Mouse (Mus musculus): Measurements from ENCODE around the gene Zkscan16. TPM values are rescaled to one million over a fixed set of nuclear protein-coding genes. Genes with fewer than 3 reads are reported as not detected.

Zkscan16 gene
- total and polyA plus RNA-seq, 3 experiments = not detected

GRCm38 (mm10) chr4:58992195-58992594 is 48.8 kb downstream of the Zkscan16 start:
- H3K36me3 ChIP-seq (replicated peaks in 1 of 2; ENCODE audit: control insufficient read depth in 1 of 2, insufficient read depth in 1 of 2, low read length in 1 of 2) = no peaks in the 10 kb centered on the region

GRCm38 (mm10) chr4:58994762-58995161 is 51.3 kb downstream of the Zkscan16 start, which contains the start of gene Dnajc25:
TSS of gene Dnajc25 (plus strand) at chr4:58995062.
- H3K4me1 ChIP-seq (ENCODE audit: control insufficient read depth in 1 of 2, insufficient read depth in 2 of 2) = peaks cover 0 to 29% of the 10 kb centered on the region in 2 experiments; a peak in 2 of 4 replicates
- H3K9ac ChIP-seq (ENCODE audit: insufficient read depth, low read depth) = no peak within 1 kb of the TSS
- no peak within 1 kb of the TSS for H3K4me3 ChIP-seq (replicated peaks in 1 of 3; ENCODE audit: low read depth in 2 of 3, low read length in 2 of 3, poor library complexity in 1 of 3)
- H3K27me3 ChIP-seq (replicated peaks) = no peaks in the 10 kb centered on the region
- in situ Hi-C loops (cut with MboI; ENCODE audit: low pct_ligation_motif_present, low pct_unique_long_range_greater_than_20kb, low sequenced_read_pairs) = loop anchor here (10.0 kb wide), 1 partner anchor 50 kb away; no protein-coding TSS in a partner anchor
- no peak for DNase-seq (ENCODE audit: extremely low read depth)
- H3K9me3 ChIP-seq (replicated peaks; ENCODE audit: low read length) = no peaks in the 10 kb centered on the region
- no peaks in the 10 kb centered on the region for H3K36me3 ChIP-seq (replicated peaks in 1 of 2; ENCODE audit: control insufficient read depth in 1 of 2, insufficient read depth in 1 of 2, low read length in 1 of 2)
- no peak within 1 kb of the TSS for H3K27ac ChIP-seq (ENCODE audit: insufficient read depth, low read depth)
- no peaks in the 10 kb centered on the region for H3K79me2 ChIP-seq (replicated peaks; ENCODE audit: control insufficient read depth, extremely low read depth, insufficient read depth, poor library complexity, severe bottlenecking)
- TF ChIP-seq MAZ (IDR thresholded peaks at IDR 0.05; ENCODE audit: low read depth, low read length) (no peak), ZNF384 (IDR thresholded peaks at IDR 0.05; ENCODE audit: low read depth, low read length) (no peak), MAX (IDR thresholded peaks at IDR 0.05; ENCODE audit: low read length) (no peak), USF1 (IDR thresholded peaks at IDR 0.05; ENCODE audit: low read depth, low read length) (no peak), USF2 (conservative IDR thresholded peaks at IDR 0.05; ENCODE audit: low read depth, low read length) (no peak), RCOR1 (conservative IDR thresholded peaks at IDR 0.05; ENCODE audit: low read depth, low read length) (no peak)
- no peak within 1 kb of the TSS for H3K4me2 ChIP-seq (ENCODE audit: insufficient read depth, low read depth, poor library complexity, severe bottlenecking)
- dilution Hi-C loops (cut with MboI; ENCODE audit: extremely low pct_ligation_motif_present, extremely low pct_unique_long_range_greater_than_20kb, low sequenced_read_pairs) = no loop called here

More at GRCm38 (mm10) chr4:58992195-58992594, 48.8 kb downstream of the Zkscan16 start:
- TF ChIP-seq MYC (IDR thresholded peaks at IDR 0.05; ENCODE audit: low read depth, low read length) (no peak), MAZ (IDR thresholded peaks at IDR 0.05; ENCODE audit: low read depth, low read length) (no peak), RCOR1 (conservative IDR thresholded peaks at IDR 0.05; ENCODE audit: low read depth, low read length) (no peak), KAT2A (IDR thresholded peaks at IDR 0.05; ENCODE audit: insufficient replicate concordance, low read length) (no peak), POLR2A (IDR thresholded peaks at IDR 0.05; ENCODE audit: low read depth, low read length) (no peak), CTCF (conservative IDR thresholded peaks at IDR 0.05 in 1 of 2, IDR thresholded peaks at IDR 0.05 in 1 of 2; ENCODE audit: low read depth in 2 of 2, low read length in 2 of 2) (no peak), E2F4 (IDR thresholded peaks at IDR 0.05; ENCODE audit: insufficient replicate concordance, low read depth, low read length) (no peak), RAD21 (IDR thresholded peaks at IDR 0.05; ENCODE audit: low read depth, low read length) (no peak), UBTF (IDR thresholded peaks at IDR 0.05; ENCODE audit: low read depth, low read length) (no peak), NRF1 (IDR thresholded peaks at IDR 0.05; ENCODE audit: low read depth, low read length) (no peak), EP300 (IDR thresholded peaks at IDR 0.05; ENCODE audit: low read length) (no peak), USF1 (IDR thresholded peaks at IDR 0.05; ENCODE audit: low read depth, low read length) (no peak)
- Histone ChIP-seq H3K4me1 (ENCODE audit: control insufficient read depth in 1 of 2, insufficient read depth in 2 of 2) (peaks cover 8 to 46% of the 10 kb centered on the region in 2 experiments; a peak in 3 of 4 replicates), H3K4me3 (replicated peaks in 1 of 3; ENCODE audit: low read depth in 2 of 3, low read length in 2 of 3, poor library complexity in 1 of 3) (no peak overlapping the region), H3K27me3 (replicated peaks) (no peaks in the 10 kb centered on the region), H3K9me3 (replicated peaks; ENCODE audit: low read length) (no peaks in the 10 kb centered on the region), H3K79me2 (replicated peaks; ENCODE audit: control insufficient read depth, extremely low read depth, insufficient read depth, poor library complexity, severe bottlenecking) (no peaks in the 10 kb centered on the region), H3K27ac (ENCODE audit: insufficient read depth, low read depth) (no peak overlapping the region), H3K4me2 (ENCODE audit: insufficient read depth, low read depth, poor library complexity, severe bottlenecking) (no peak overlapping the region), H3K9ac (ENCODE audit: insufficient read depth, low read depth) (no peak overlapping the region)
- in situ Hi-C loops (cut with MboI; ENCODE audit: low pct_ligation_motif_present, low pct_unique_long_range_greater_than_20kb, low sequenced_read_pairs) = loop anchor here (10.0 kb wide), 1 partner anchor 53 kb away; no protein-coding TSS in a partner anchor
- dilution Hi-C loops (cut with MboI; ENCODE audit: extremely low pct_ligation_motif_present, extremely low pct_unique_long_range_greater_than_20kb, low sequenced_read_pairs) = no loop called here
- DNase-seq (ENCODE audit: extremely low read depth) = no peak
